Mouse (Mus musculus) limb, embryonic 13.5 days (tissue): ENCODE measurements around the gene Maml2. TPM values are rescaled to one million over a fixed set of nuclear protein-coding genes. Genes with fewer than 3 reads are reported as not detected.
A peak's percentile ranks its signal among the peaks of the same experiment; 100 is the strongest.

Experiments used
- ATAC-seq: fragments of 200-750 bp; cut with Nextera tagmentation; 2 replicates; pipeline ENCODE4 v1.8.0; 2017; ENCODE audit warnings: low read depth, moderate number of reproducible peaks, moderate TSS enrichment; ENCODE audit not compliant: low FRiP score
- H3K27ac ChIP-seq: fragments of 300-500 bp; sonication (generic); 2 replicates; pipeline ENCODE4 v1.5.1; 2015; ENCODE audit warnings: inconsistent platforms, mild to moderate bottlenecking, moderate library complexity
- H3K27me3 ChIP-seq: fragments of 300-500 bp; sonication (generic); 2 replicates; pipeline ENCODE4 v1.6.1; 2015; ENCODE audit warnings: mild to moderate bottlenecking, inconsistent platforms
- H3K36me3 ChIP-seq: fragments of 300-500 bp; sonication (generic); 2 replicates; pipeline ENCODE4 v1.6.1; 2015; ENCODE audit warnings: inconsistent platforms, mild to moderate bottlenecking, moderate library complexity
- H3K4me1 ChIP-seq: fragments of 300-500 bp; sonication (generic); 2 replicates; pipeline ENCODE4 v1.6.1; 2015; ENCODE audit warnings: inconsistent platforms
- H3K4me2 ChIP-seq: fragments of 300-500 bp; sonication (generic); replicated peaks from 2 replicates; pipeline ENCODE4 v1.6.1; 2015; ENCODE audit warnings: inconsistent platforms, mild to moderate bottlenecking, moderate library complexity
- H3K4me3 ChIP-seq: fragments of 300-500 bp; sonication (generic); 2 replicates; pipeline ENCODE4 v1.5.1; 2015; ENCODE audit warnings: moderate library complexity, mild to moderate bottlenecking, inconsistent platforms
- H3K9ac ChIP-seq: fragments of 300-500 bp; sonication (generic); 2 replicates; pipeline ENCODE4 v1.6.1; 2015; ENCODE audit warnings: mild to moderate bottlenecking, inconsistent platforms
- H3K9me3 ChIP-seq: fragments of 300-500 bp; sonication (generic); 2 replicates; pipeline ENCODE4 v1.6.1; 2016; ENCODE audit warnings: inconsistent platforms
- WGBS: fragments of 180-500 bp; shearing (Covaris S2); methylation state at CpG from one replicate; pipeline ENCODE4 v1.1.7; 2015; 5-methylcytosine and 5-hydroxymethylcytosine counted together
- polyA plus RNA-seq: library from polyadenylated mRNA; unstranded; fragments of >200 nt; fragmentation: Nextera tagmentation; extraction: Ambion mirVana; gene quantifications from 2 replicates; pipeline ENCODE4 v1.2.1, GENCODE M21; 2015

Maml2 gene
- polyA plus RNA-seq, 1 experiment from 2014 or later: 15.9 TPM

DNA sequence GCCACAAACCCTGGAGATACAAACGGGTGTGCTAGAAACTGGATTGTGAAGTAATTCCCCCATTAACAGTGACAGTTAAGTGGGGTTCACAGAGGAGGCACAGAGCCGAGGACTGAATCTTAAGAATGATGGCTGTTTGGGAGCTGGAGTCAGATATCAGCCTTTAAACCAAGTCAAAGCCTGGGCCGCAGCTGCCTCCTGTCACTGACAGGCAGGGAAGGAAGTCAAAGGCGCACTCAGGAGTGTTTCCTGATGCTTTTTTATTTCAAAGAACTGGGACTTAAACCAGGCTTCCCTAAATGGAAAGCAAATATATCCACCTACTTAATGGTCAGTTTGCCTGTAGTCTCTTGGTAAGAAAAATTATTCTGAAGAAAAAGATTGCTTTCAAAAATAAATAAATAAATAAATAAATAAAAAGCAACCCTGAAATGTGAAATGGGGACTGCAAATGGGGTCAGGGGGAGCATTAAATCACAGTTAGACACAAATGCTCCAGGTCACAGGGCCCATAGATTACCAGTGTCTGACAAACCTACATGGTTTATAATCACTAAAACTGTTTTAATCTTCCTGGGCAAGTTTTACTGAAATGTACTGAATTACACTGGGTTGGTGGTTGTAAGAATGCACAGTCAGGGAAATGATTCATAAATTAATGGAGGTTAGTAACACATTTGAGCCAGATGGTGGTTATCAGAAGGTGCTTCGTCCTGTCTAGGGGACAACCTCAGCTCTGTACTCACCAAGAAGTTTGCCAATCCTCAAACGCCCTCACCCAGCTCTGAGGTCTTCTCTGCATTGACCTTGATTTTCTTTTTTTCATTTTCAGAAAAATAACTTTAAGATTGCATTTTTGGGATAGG is 209.4 kb downstream of the Maml2 start:
- no peak for ATAC-seq
- H3K4me1 ChIP-seq: 0 out of 2 replicates have a peak, but pooled peaks cover 10% of the 10 kb centered on the region

GRCm38 (mm10) chr9:13507822-13508188 is 210.0 kb downstream of the Maml2 start:
- 85% methylated on average over 9 of the region's 9 CpGs for WGBS
- Histone ChIP-seq H3K4me3 (no peak overlapping the region), H3K27ac (no peak overlapping the region), H3K9ac (no peak overlapping the region), H3K4me2 (no peak overlapping the region), H3K36me3 (no peaks in the 10 kb centered on the region), H3K27me3 (no peaks in the 10 kb centered on the region), H3K4me1 (0 out of 2 replicates have a peak, but pooled peaks cover 10% of the 10 kb centered on the region), H3K9me3 (no peaks in the 10 kb centered on the region)
- ATAC-seq: no peak

More for the DNA sequence above, 209.4 kb downstream of the Maml2 start:
- no peak overlapping the region for H3K9ac ChIP-seq
- no peak overlapping the region for H3K27ac ChIP-seq
- WGBS: 23% methylated on average over 6 of the region's 6 CpGs
- no peaks in the 10 kb centered on the region for H3K9me3 ChIP-seq
- H3K4me2 ChIP-seq: no peak overlapping the region
- H3K4me3 ChIP-seq: no peak overlapping the region
- no peaks in the 10 kb centered on the region for H3K36me3 ChIP-seq
- H3K27me3 ChIP-seq: no peaks in the 10 kb centered on the region

GRCm38 (mm10) chr9:13509751-13510150 is 212.0 kb downstream of the Maml2 start:
- H3K36me3 ChIP-seq: no peaks in the 10 kb centered on the region
- no peak for ATAC-seq
- H3K27ac ChIP-seq: no peak overlapping the region
- H3K4me1 ChIP-seq: peaks cover 10% of the 10 kb centered on the region; the same call in 1 of the 2 replicates
- H3K27me3 ChIP-seq: no peaks in the 10 kb centered on the region
- H3K4me2 ChIP-seq: no peak overlapping the region
- 84% methylated on average over 6 of the region's 6 CpGs for WGBS
- no peak overlapping the region for H3K4me3 ChIP-seq
- H3K9me3 ChIP-seq: no peaks in the 10 kb centered on the region
- no peak overlapping the region for H3K9ac ChIP-seq

- H3K27me3 ChIP-seq: no peaks in the 10 kb centered on the region
- H3K27ac ChIP-seq: no peak overlapping the region
- no peak overlapping the region for H3K4me2 ChIP-seq
- ATAC-seq: no peak
- H3K4me1 ChIP-seq: peaks cover 10% of the 10 kb centered on the region; the same call in 1 of the 2 replicates
- no peak overlapping the region for H3K9ac ChIP-seq
- 68% methylated on average over 5 of the region's 5 CpGs for WGBS
- no peaks in the 10 kb centered on the region for H3K36me3 ChIP-seq
- H3K9me3 ChIP-seq: no peaks in the 10 kb centered on the region
- H3K4me3 ChIP-seq: no peak overlapping the region
Measured at GRCm38 (mm10) chr9:13510621-13511369, 213.0 kb downstream of the Maml2 start.

GRCm38 (mm10) chr9:13513135-13513534 is 215.4 kb downstream of the Maml2 start:
- H3K9ac ChIP-seq: no peak overlapping the region
- 53% methylated on average over 5 of the region's 5 CpGs for WGBS
- no peaks in the 10 kb centered on the region for H3K9me3 ChIP-seq
- H3K4me2 ChIP-seq: no peak overlapping the region
- peaks cover 11% of the 10 kb centered on the region for H3K4me1 ChIP-seq
- H3K27ac ChIP-seq: no peak overlapping the region
- H3K27me3 ChIP-seq: no peaks in the 10 kb centered on the region
- no peak overlapping the region for H3K4me3 ChIP-seq
- no peaks in the 10 kb centered on the region for H3K36me3 ChIP-seq
- ATAC-seq: no peak

GRCm38 (mm10) chr9:13514435-13514834 is 216.7 kb downstream of the Maml2 start:
- H3K4me3 ChIP-seq: no peak overlapping the region
- H3K4me2 ChIP-seq: no peak overlapping the region
- peaks cover 11% of the 10 kb centered on the region for H3K4me1 ChIP-seq
- H3K27me3 ChIP-seq: no peaks in the 10 kb centered on the region
- no peaks in the 10 kb centered on the region for H3K36me3 ChIP-seq
- H3K27ac ChIP-seq: no peak overlapping the region
- no peak for ATAC-seq
- H3K9me3 ChIP-seq: no peaks in the 10 kb centered on the region
- no peak overlapping the region for H3K9ac ChIP-seq

GRCm38 (mm10) chr9:13515976-13516375 is 218.2 kb downstream of the Maml2 start:
- Histone ChIP-seq H3K4me1 (peaks cover 11% of the 10 kb centered on the region), H3K36me3 (no peaks in the 10 kb centered on the region), H3K9me3 (no peaks in the 10 kb centered on the region), H3K9ac (no peak overlapping the region), H3K4me3 (no peak overlapping the region), H3K27ac (no peak overlapping the region), H3K4me2 (no peak overlapping the region), H3K27me3 (no peaks in the 10 kb centered on the region)
- 48% methylated on average over 2 of the region's 2 CpGs for WGBS
- ATAC-seq: no peak

DNA sequence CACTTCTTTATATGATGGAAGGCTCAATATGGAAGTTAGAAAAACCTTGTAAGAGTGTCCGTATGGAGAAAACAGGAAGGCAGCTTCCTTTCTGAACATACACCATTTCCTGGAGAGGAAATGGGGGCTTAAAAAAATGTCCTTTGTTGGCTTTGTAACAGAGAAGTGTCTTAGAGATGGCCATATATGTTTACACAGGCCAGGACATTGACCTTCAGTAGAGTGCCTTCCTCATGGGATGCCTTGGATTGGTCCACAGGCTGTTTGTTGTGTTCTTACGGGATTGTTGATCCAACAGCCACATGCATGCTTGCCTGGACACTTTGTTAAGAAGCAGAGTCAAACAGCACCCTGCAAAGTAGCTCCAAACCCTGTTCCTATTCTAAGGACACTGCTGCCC is 220.3 kb downstream of the Maml2 start:
- no peaks in the 10 kb centered on the region for H3K36me3 ChIP-seq
- no peaks in the 10 kb centered on the region for H3K9me3 ChIP-seq
- no peak for ATAC-seq
- H3K4me3 ChIP-seq: no peak overlapping the region
- H3K27me3 ChIP-seq: no peaks in the 10 kb centered on the region
- 68% methylated on average over 2 of the region's 2 CpGs for WGBS
- H3K4me2 ChIP-seq: no peak overlapping the region
- no peak overlapping the region for H3K27ac ChIP-seq
- no peak overlapping the region for H3K9ac ChIP-seq
- H3K4me1 ChIP-seq: peaks cover 11% of the 10 kb centered on the region

DNA sequence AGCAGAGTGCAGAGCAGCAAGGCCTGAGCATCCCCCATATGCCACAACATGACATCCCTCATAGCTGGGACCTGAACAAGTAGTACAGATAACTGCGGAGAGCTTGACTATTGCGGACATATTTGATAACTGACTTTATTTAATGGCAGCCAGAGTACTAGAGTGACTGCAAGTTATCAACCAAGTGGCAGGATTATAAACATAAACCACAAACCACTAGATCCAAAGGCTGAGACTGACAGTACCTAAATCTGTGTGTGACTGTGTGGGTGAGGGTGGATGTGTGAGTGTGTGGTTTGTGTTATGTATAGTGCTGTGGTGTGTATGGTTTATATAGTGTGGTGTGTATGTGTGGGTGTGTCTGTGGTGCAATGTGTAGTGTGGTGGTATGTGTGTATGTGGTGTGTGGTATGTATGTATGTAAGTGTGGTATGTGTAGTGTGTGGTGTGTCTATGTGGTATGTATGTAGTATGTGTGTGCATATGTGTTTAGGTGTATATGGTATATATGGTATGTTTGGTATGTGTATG is 220.7 kb downstream of the Maml2 start:
- Histone ChIP-seq H3K4me2 (no peak overlapping the region), H3K4me1 (peaks cover 11% of the 10 kb centered on the region), H3K27ac (no peak overlapping the region), H3K9ac (no peak overlapping the region), H3K27me3 (no peaks in the 10 kb centered on the region), H3K4me3 (no peak overlapping the region), H3K9me3 (no peaks in the 10 kb centered on the region), H3K36me3 (no peaks in the 10 kb centered on the region)
- WGBS: 87% methylated on average over 2 of the region's 2 CpGs
- ATAC-seq: no peak; the same call in 1 of the 2 replicates

- H3K9ac ChIP-seq: no peak overlapping the region
- H3K4me2 ChIP-seq: no peak overlapping the region
- H3K27ac ChIP-seq: no peak overlapping the region
- H3K9me3 ChIP-seq: no peaks in the 10 kb centered on the region
- H3K4me3 ChIP-seq: no peak overlapping the region
- no peaks in the 10 kb centered on the region for H3K27me3 ChIP-seq
- 63% methylated on average over 9 of the region's 9 CpGs for WGBS
- H3K4me1 ChIP-seq: peaks cover 30% of the 10 kb centered on the region
- no peaks in the 10 kb centered on the region for H3K36me3 ChIP-seq
- no peak for ATAC-seq
Measured at GRCm38 (mm10) chr9:13522061-13522820, 224.5 kb downstream of the Maml2 start.

- Histone ChIP-seq H3K36me3 (no peaks in the 10 kb centered on the region), H3K9ac (no peak overlapping the region), H3K27ac (no peak overlapping the region), H3K4me3 (no peak overlapping the region), H3K27me3 (no peaks in the 10 kb centered on the region), H3K4me1 (peaks cover 30% of the 10 kb centered on the region), H3K4me2 (no peak overlapping the region), H3K9me3 (no peaks in the 10 kb centered on the region)
- WGBS: 89% methylated on average over 3 of the region's 3 CpGs
- ATAC-seq: no peak
Measured at GRCm38 (mm10) chr9:13523046-13523445, 225.3 kb downstream of the Maml2 start.

DNA sequence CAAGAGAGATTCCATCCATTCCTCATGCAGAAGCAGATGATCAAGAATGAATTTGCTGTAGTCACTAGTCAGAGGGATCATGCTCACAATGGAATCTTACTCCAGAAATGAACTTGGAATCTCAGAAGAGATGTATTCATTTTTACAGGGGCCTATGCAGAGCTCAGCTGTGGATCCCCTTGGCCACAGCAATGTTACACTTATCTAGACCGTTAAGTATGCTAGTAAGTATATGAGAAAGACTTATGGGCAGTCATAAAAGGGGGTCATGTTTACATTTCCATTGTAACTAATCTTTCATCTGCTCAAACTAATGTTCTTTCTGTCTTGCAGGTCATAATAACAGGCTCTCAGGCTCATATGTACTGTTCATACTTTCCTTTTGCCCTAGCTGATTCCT is 227.3 kb downstream of the Maml2 start:
- peaks cover 30% of the 10 kb centered on the region for H3K4me1 ChIP-seq
- no peak for ATAC-seq
- H3K9ac ChIP-seq: no peak overlapping the region
- no peak overlapping the region for H3K4me3 ChIP-seq
- no peaks in the 10 kb centered on the region for H3K27me3 ChIP-seq
- H3K27ac ChIP-seq: peak overlapping the region; percentile 61; the same call in 1 of the 2 replicates
- H3K36me3 ChIP-seq: no peaks in the 10 kb centered on the region
- H3K9me3 ChIP-seq: no peaks in the 10 kb centered on the region
- 60% methylated on average over 1 of the region's 1 CpGs for WGBS
- no peak overlapping the region for H3K4me2 ChIP-seq
